Mouse (Mus musculus) cortical plate, adult 2 months (tissue): ENCODE results near the gene AI661453.

Experiments used
- CTCF ChIP-seq: fragments of 200-500 bp; IDR thresholded peaks from 2 replicates; pipeline ENCODE4 v1.5.1; 2011; ENCODE audit warnings: mild to moderate bottlenecking, control low read depth, low read length; ENCODE audit not compliant: insufficient read depth; ENCODE audit errors: extremely low read depth
- POLR2A ChIP-seq: fragments of 200-500 bp; IDR thresholded peaks from 2 replicates; pipeline ENCODE4 v1.6.1; 2011; ENCODE audit warnings: mild to moderate bottlenecking, low read length, control low read depth; ENCODE audit not compliant: insufficient read depth; ENCODE audit errors: extremely low read depth

GRCm38 (mm10) chr17:47492731-47493130, 56.3 kb downstream of the AI661453 start:
- TF ChIP-seq POLR2A, result no peak
- TF ChIP-seq CTCF, result no peak
